Mouse (Mus musculus) heart, postnatal 0 days (tissue): Measurements from ENCODE around the gene Kcnh2.

ENCODE experiments used
- CTCF ChIP-seq: IDR thresholded peaks from 2 replicates; pipeline ENCODE4 v1.5.1; 2016; ENCODE audit warnings: antibody characterized with exemption, control low read depth, low read depth
- EP300 ChIP-seq: IDR thresholded peaks from 2 replicates; pipeline ENCODE4 v1.6.1; 2016; ENCODE audit warnings: antibody characterized with exemption, low read depth

GRCm38 (mm10) chr5:24366426-24366825 is 15.0 kb upstream of the Kcnh2 start:
- TF ChIP-seq CTCF, result no peak
- TF ChIP-seq EP300, result no peak
